Mouse (Mus musculus): Measurements from ENCODE around the gene Fshr.

DNA sequence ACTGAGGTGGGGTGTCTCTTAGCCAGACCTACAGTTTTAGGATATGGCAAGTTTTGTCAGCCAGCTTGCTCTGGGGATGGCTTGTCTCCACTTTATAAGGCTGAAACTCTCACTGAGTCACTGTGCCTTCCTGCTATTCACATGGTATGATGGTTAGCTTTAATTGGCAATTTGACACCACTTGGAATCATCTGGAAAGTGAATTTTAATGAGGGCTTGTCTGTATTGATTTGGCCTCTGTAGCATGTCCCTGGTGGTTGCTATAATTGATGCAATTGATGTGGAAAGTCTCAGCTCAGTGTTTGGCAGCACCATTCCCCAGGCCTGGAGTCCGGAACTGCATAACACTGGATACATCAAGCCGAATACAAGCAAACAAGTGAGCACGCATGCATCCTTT is 164.4 kb downstream of the Fshr start:
- TF ChIP-seq CTCF (IDR thresholded peaks at IDR 0.05; ENCODE audit: control insufficient read depth, insufficient read depth, insufficient read length) = no peak
- TF ChIP-seq USF1 (IDR thresholded peaks at IDR 0.05; ENCODE audit: low read depth) = no peak

All from C2C12 (cell line).